Mouse (Mus musculus) MEL (cell line): ENCODE measurements around the gene Cbfa2t2.
"Not testable (repeated sequence)": the region's sequence is repeated elsewhere in the genome, so short reads cannot be mapped to it uniquely, and the experiment has no call there.

Experiments
- CTCF ChIP-seq, 3 experiments: IDR thresholded peaks in 2 of 3; conservative IDR thresholded peaks in 1 of 3; 2 replicates each; pipeline ENCODE4 v1.5.1; 2011 to 2012; ENCODE audit warnings: low read length in 3 of 3, low read depth in 2 of 3, mild to moderate bottlenecking in 2 of 3, improper control_type of control experiment in 1 of 3, inconsistent platforms in 1 of 3, mixed read lengths in 1 of 3, moderate library complexity in 1 of 3; ENCODE audit not compliant: control insufficient read depth in 1 of 3, insufficient read depth in 1 of 3, poor library complexity in 1 of 3, severe bottlenecking in 1 of 3
- EP300 ChIP-seq, 2 experiments: IDR thresholded peaks; 2 replicates each; pipeline ENCODE4 v1.6.1; 2011; ENCODE audit warnings: improper control_type of control experiment in 2 of 2, low read length in 2 of 2, low read depth in 1 of 2, mild to moderate bottlenecking in 1 of 2
- ETS1 ChIP-seq: IDR thresholded peaks from 2 replicates; pipeline ENCODE4 v1.6.1; 2012; ENCODE audit warnings: low read depth, mild to moderate bottlenecking, inconsistent platforms, low read length, improper control_type of control experiment, moderate library complexity
- GATA1 ChIP-seq: IDR thresholded peaks from 2 replicates; pipeline ENCODE4 v1.6.1; 2011; ENCODE audit warnings: low read depth, low read length, improper control_type of control experiment
- KAT2A ChIP-seq: conservative IDR thresholded peaks from 2 replicates; pipeline ENCODE4 v1.6.1; 2012; ENCODE audit warnings: low read depth, low read length, improper control_type of control experiment, inconsistent platforms
- MAFK ChIP-seq: IDR thresholded peaks from 2 replicates; pipeline ENCODE4 v1.6.1; 2011; ENCODE audit warnings: low read depth, mild to moderate bottlenecking, low read length, improper control_type of control experiment, borderline replicate concordance
- MEF2A ChIP-seq: IDR thresholded peaks from 2 replicates; pipeline ENCODE4 v1.6.1; 2014; ENCODE audit warnings: low read depth, mild to moderate bottlenecking, inconsistent platforms, low read length, improper control_type of control experiment; ENCODE audit not compliant: poor library complexity, insufficient replicate concordance, severe bottlenecking; ENCODE audit errors: extremely low read depth
- MYB ChIP-seq: IDR thresholded peaks from 2 replicates; pipeline ENCODE4 v1.6.1; 2011; ENCODE audit warnings: mild to moderate bottlenecking, low read depth, low read length, improper control_type of control experiment
- POLR2A ChIP-seq, 2 experiments: IDR thresholded peaks; 2 replicates each; pipeline ENCODE4 v1.6.1; 2011 to 2012; ENCODE audit warnings: low read length in 2 of 2, mild to moderate bottlenecking in 2 of 2, control low read depth in 1 of 2, improper control_type of control experiment in 1 of 2, low read depth in 1 of 2, moderate library complexity in 1 of 2; ENCODE audit not compliant: control insufficient read depth in 1 of 2, insufficient read depth in 1 of 2, poor library complexity in 1 of 2
- SIN3A ChIP-seq: IDR thresholded peaks from 2 replicates; pipeline ENCODE4 v1.6.1; 2012; ENCODE audit warnings: low read length, improper control_type of control experiment, inconsistent platforms
- TCF12 ChIP-seq: IDR thresholded peaks from 2 replicates; pipeline ENCODE4 v1.6.1; 2014; ENCODE audit warnings: low read depth, mild to moderate bottlenecking, inconsistent platforms, low read length, improper control_type of control experiment, moderate library complexity

DNA sequence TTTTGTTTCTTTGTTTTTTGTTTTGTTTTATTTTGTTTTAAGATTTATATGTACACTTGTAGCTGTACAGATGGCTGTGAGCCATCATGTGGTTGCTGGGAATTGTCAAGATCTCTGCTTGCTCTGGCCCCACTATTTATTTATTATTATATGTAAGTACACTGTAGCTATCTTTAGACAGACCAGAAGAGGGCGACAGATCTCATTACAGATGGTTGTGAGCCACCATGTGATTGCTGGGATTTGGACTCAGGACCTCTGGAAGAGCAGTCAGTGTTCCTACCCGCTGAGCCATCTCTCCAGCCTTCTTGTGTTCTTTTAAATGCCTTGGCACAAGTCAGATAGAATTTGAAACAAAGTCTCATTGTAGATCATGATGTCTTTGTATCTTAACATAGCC, 57.3 kb downstream of the Cbfa2t2 start:
- peak in 2 of 3 experiments; percentile 25 to 40; a peak in 3 of 6 replicates for TF ChIP-seq CTCF (IDR thresholded peaks at IDR 0.05 in 2 of 3, conservative IDR thresholded peaks at IDR 0.05 in 1 of 3; ENCODE audit: control insufficient read depth in 1 of 3, insufficient read depth in 1 of 3, low read depth in 2 of 3, low read length in 3 of 3, poor library complexity in 1 of 3, severe bottlenecking in 1 of 3)
- not testable (repeated sequence) for TF ChIP-seq GATA1; POLR2A (IDR thresholded peaks at IDR 0.05; ENCODE audit: control insufficient read depth in 1 of 2, insufficient read depth in 1 of 2, low read depth in 1 of 2, low read length in 2 of 2, poor library complexity in 1 of 2); KAT2A; MYB; SIN3A; ETS1; EP300 (IDR thresholded peaks at IDR 0.05; ENCODE audit: low read depth in 1 of 2, low read length in 2 of 2); MAFK; MEF2A; TCF12
